Mouse (Mus musculus) heart, embryonic 16.5 days (tissue): ENCODE results near the gene Il6ra. TPM values are rescaled to one million over a fixed set of nuclear protein-coding genes. Genes with fewer than 3 reads are reported as not detected.

Source experiments
- ATAC-seq: fragments of 200-750 bp; cut with Nextera tagmentation; replicated peaks from 2 replicates; pipeline ENCODE4 v1.8.0; 2017; ENCODE audit warnings: moderate number of reproducible peaks; ENCODE audit not compliant: insufficient read depth, low FRiP score; ENCODE audit errors: extremely low read depth
- H3K27ac ChIP-seq: fragments of 300-500 bp; sonication (generic); 2 replicates; pipeline ENCODE4 v1.5.1; 2014; ENCODE audit warnings: mild to moderate bottlenecking, low read length, control low read depth, moderate library complexity
- H3K27me3 ChIP-seq: fragments of 300-500 bp; sonication (generic); 2 replicates; pipeline ENCODE4 v1.6.1; 2014; ENCODE audit warnings: low read length, mixed read lengths; ENCODE audit not compliant: control insufficient read depth, insufficient read depth
- H3K36me3 ChIP-seq: fragments of 300-500 bp; sonication (generic); 2 replicates; pipeline ENCODE4 v1.6.1; 2014; ENCODE audit not compliant: control insufficient read depth, insufficient read depth
- H3K4me1 ChIP-seq: fragments of 300-500 bp; sonication (generic); 2 replicates; pipeline ENCODE4 v1.6.1; 2014; ENCODE audit warnings: low read length, mixed read lengths; ENCODE audit not compliant: control insufficient read depth, insufficient read depth
- H3K4me2 ChIP-seq: fragments of 300-500 bp; sonication (generic); 2 replicates; pipeline ENCODE4 v1.6.1; 2014; ENCODE audit warnings: low read depth, mild to moderate bottlenecking, control low read depth, low read length
- H3K4me3 ChIP-seq: fragments of 300-500 bp; sonication (generic); 2 replicates; pipeline ENCODE4 v1.5.1; 2014; ENCODE audit warnings: mild to moderate bottlenecking, control low read depth, low read length
- H3K9ac ChIP-seq: fragments of 300-500 bp; sonication (generic); 2 replicates; pipeline ENCODE4 v1.6.1; 2014; ENCODE audit warnings: low read length, control low read depth
- H3K9me3 ChIP-seq: fragments of 300-500 bp; sonication (generic); replicated peaks from 2 replicates; pipeline ENCODE4 v1.6.1; 2016; ENCODE audit warnings: low read length; ENCODE audit not compliant: control insufficient read depth
- WGBS: fragments of 180-500 bp; shearing (Covaris S2); extraction: QIAGEN DNeasy Blood & Tissue Kit; methylation state at CpG from one replicate; pipeline ENCODE4 v1.1.7; 2014; 5-methylcytosine and 5-hydroxymethylcytosine counted together
- polyA plus RNA-seq: library from polyadenylated mRNA; unstranded; fragments of >200 nt; fragmentation: Nextera tagmentation; extraction: Ambion mirVana; gene quantifications from 2 replicates; pipeline ENCODE4 v1.2.1, GENCODE M21; 2015

Il6ra gene
- polyA plus RNA-seq, 1 experiment from 2014 or later = 1.1 TPM

DNA sequence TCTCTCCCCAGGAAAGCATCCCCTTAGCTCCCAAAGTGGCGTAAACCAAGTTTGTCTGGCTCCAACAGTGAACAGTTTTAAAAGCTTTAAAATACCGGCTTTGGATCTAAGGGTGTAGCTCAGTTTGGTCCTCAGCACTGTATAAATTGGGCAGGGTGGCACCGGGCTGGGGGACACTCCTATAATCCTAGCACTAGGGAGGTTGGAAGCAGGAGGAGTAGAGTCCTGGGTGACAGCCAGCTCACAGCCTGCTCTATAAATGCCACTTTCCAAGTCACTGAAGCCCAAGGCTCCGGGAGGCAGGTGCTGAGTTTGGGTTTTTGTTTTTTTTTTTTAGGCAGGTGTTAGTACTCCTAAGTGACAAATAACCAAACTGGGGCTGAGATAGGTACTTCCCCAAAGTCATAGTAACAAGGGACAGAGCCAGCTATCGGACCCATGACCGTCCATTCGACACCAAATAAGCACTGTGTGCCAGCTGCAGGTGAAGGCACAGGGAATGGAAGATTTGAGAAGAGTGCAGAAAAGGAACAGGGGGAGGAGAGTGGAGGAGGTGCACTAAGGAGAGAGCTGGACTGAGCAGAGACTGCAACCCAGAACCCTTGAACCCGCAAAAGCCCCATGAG is 30.3 kb downstream of the Il6ra start:
- WGBS = 71% methylated on average over 8 of the region's 8 CpGs
- no peaks in the 10 kb centered on the region for H3K9me3 ChIP-seq
- no peak for ATAC-seq
- H3K9ac ChIP-seq = no peak overlapping the region
- H3K4me2 ChIP-seq = no peak overlapping the region
- H3K4me3 ChIP-seq = no peak overlapping the region
- no peaks in the 10 kb centered on the region for H3K27me3 ChIP-seq
- H3K36me3 ChIP-seq = no peaks in the 10 kb centered on the region
- H3K27ac ChIP-seq = no peak overlapping the region
- no peaks in the 10 kb centered on the region; the same call in 1 of the 2 replicates for H3K4me1 ChIP-seq

DNA sequence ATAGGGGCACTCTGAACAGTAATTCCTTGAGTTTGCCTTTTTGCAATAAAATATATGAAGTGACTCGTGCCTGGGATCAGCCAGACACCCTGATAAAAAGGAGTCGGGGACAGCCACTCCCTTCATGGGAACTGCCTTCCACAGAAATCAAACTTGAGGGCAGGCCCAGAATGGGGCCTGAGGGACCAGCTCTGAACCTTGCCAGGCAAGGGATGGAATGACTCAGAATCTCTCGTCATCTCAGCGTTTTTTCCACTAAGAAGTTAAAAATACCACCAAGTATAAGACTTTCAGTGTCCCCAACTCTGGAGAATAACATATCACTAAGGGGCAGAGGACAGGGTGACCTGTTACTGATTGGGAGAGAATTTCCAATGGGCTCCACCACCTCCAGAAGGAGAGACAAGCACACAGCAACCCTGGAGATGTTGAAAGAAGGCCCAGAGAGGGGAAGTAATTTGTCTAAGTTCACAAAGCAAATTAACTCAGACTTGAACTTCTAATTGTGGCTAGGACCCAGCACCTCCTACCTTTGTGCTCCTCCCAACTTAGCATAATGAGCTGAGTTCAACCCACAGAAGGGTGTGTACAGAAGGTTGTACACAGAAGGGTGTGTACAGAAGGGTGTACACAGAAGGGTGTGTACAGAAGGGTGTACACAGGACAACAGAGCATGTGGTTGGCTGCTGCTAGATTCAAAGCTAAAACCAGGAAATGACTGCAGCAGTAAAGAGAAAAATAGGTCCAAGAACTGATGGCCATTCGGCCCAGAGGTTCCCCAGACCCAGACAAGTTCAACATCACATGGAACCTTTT is 32.8 kb downstream of the Il6ra start:
- no peak overlapping the region for H3K27ac ChIP-seq
- H3K36me3 ChIP-seq = no peaks in the 10 kb centered on the region
- H3K9ac ChIP-seq = no peak overlapping the region
- no peaks in the 10 kb centered on the region for H3K9me3 ChIP-seq
- no peaks in the 10 kb centered on the region for H3K4me1 ChIP-seq
- 56% methylated on average over 5 of the region's 5 CpGs for WGBS
- H3K4me2 ChIP-seq = no peak overlapping the region
- no peak overlapping the region for H3K4me3 ChIP-seq
- no peak for ATAC-seq
- H3K27me3 ChIP-seq = no peaks in the 10 kb centered on the region

DNA sequence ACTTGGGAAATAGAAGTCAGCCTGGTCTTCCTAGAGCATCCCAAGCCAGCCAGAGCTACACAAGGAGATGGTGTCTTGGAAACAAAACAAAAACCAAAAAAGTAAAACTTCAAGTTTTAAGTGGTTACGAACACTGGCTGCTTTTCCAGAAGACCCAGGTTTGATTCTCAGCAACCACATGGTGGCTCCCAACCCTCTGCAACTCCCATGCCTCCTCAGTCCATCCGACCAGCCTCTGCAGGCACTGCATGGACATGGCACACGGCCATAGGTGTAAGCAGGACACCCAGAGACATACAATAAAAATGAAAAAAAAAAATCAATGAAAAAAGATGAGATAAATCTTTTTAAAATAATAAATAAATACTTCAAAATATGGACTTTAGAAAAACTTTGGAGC is 33.7 kb downstream of the Il6ra start:
- Histone ChIP-seq H3K9ac (no peak overlapping the region), H3K9me3 (no peaks in the 10 kb centered on the region), H3K36me3 (no peaks in the 10 kb centered on the region), H3K27me3 (no peaks in the 10 kb centered on the region), H3K27ac (no peak overlapping the region), H3K4me1 (no peaks in the 10 kb centered on the region), H3K4me2 (no peak overlapping the region), H3K4me3 (no peak overlapping the region)
- no peak for ATAC-seq
- WGBS = 59% methylated on average over 3 of the region's 3 CpGs

DNA sequence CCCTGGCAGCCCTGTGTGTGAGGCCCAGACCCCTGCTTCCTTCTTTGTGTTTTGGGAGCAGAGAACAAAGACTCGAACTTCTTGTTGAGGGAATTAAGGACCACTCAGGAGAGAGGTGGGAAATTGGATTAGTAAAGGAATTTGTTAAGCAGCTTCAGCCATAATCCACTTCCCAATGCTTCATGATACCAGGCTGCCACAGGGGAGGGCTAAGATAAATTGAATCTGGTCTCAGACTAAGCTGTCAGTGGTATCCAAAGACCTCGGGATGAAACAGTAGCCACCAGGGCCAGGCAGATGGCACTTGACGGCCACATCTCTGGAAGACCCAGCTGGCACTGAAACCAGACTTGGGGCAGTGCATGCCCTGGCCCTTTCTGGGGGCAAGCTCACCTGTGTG is 34.5 kb downstream of the Il6ra start:
- Histone ChIP-seq H3K4me1 (no peaks in the 10 kb centered on the region), H3K4me3 (no peak overlapping the region), H3K27ac (no peak overlapping the region), H3K9me3 (no peaks in the 10 kb centered on the region), H3K9ac (no peak overlapping the region), H3K27me3 (no peaks in the 10 kb centered on the region), H3K36me3 (no peaks in the 10 kb centered on the region), H3K4me2 (no peak overlapping the region)
- 33% methylated on average over 3 of the region's 3 CpGs for WGBS
- no peak for ATAC-seq

DNA sequence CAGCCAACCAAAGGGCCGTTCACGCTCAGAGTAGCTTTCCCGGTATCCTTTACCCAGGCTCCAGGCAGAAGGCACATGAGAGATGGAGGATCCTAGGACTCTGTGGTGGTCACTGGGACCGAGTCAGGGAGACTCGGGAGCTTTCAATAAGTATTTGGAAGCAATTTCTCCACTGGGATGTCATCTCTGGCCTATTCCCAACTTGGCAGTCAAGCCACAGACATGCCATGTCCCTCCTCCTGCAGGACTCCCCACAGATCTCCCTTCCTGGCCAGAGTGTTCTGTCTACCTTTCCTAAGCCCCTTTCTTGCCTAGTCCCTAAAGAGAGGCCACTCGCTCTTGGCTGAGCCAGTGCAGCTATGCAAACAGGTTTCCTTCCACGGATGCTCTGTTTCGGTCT is 35.9 kb downstream of the Il6ra start:
- Histone ChIP-seq H3K36me3 (no peaks in the 10 kb centered on the region), H3K9me3 (no peaks in the 10 kb centered on the region), H3K27ac (no peak overlapping the region), H3K27me3 (no peaks in the 10 kb centered on the region), H3K9ac (no peak overlapping the region), H3K4me3 (no peak overlapping the region), H3K4me2 (no peak overlapping the region), H3K4me1 (peaks cover 7% of the 10 kb centered on the region; the same call in 1 of the 2 replicates)
- no peak for ATAC-seq
- 76% methylated on average over 8 of the region's 8 CpGs for WGBS

DNA sequence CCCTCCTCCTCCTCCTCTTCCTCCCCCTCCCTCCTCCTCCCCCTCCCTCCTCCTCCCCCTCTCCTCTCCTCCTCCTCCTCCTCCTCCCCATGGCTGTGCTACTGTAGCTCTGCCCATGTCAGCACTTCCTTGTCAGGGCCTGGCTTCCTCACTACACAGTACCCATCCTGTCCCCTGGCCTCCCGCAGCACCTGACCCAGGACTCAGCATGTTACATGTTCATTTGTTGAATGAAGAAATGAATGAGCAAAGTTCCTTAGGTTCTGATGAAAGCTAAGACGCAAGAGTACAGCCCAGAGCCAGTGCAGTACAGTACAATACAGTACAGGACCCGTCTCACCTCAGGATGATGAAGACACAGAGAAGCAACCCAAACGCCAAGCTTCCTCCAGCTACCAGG is 36.5 kb downstream of the Il6ra start:
- Histone ChIP-seq H3K9ac (no peak overlapping the region), H3K4me3 (no peak overlapping the region), H3K4me2 (no peak overlapping the region), H3K27ac (no peak overlapping the region), H3K9me3 (no peaks in the 10 kb centered on the region), H3K27me3 (no peaks in the 10 kb centered on the region), H3K4me1 (peaks cover 7% of the 10 kb centered on the region; the same call in 1 of the 2 replicates), H3K36me3 (no peaks in the 10 kb centered on the region)
- 58% methylated on average over 4 of the region's 4 CpGs for WGBS
- ATAC-seq = no peak

DNA sequence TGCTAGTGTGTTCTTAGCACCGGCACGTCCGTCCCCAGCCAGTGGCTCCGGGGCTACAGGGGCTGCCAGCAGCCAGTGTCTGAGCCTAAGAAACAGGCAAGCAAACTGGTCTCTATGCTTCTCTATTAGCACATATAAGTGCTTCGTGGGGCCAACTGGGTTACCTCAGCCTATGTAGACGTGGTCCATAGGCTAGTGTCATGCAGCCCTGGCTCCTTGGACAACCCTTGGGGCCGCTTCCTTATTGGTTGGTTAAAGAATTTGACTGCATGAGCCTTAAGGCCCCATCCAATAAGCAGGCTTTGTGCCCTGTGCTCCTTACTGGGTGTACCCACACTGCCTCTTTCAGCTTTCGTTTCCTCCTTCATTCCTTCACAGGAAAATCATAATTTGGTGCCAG is 37.2 kb downstream of the Il6ra start:
- Histone ChIP-seq H3K4me1 (peaks cover 7% of the 10 kb centered on the region; the same call in 1 of the 2 replicates), H3K27ac (no peak overlapping the region), H3K9me3 (no peaks in the 10 kb centered on the region), H3K4me2 (no peak overlapping the region), H3K27me3 (no peaks in the 10 kb centered on the region), H3K4me3 (no peak overlapping the region), H3K9ac (no peak overlapping the region), H3K36me3 (no peaks in the 10 kb centered on the region)
- WGBS = 89% methylated on average over 8 of the region's 8 CpGs
- ATAC-seq = no peak

DNA sequence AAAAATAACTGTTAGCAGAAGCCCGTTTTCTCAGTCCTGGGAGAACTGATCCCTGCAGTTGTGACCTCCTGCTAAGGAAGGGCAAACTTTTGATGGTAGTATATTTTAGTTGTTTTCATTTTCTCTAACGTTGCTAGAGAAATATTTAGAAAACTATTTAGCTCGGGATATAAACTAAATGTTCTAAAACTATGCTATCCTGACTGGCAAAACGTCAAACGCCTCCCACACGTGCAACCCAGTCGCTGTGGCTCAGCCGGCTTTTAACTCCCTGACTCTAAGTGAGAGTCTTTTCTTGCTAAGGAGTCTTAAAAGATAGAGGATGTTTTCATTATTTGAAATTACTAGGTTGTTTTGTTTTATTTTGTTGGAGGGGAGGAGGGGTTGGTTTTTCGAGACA is 38.0 kb downstream of the Il6ra start:
- no peak overlapping the region for H3K4me2 ChIP-seq
- H3K27ac ChIP-seq = no peak overlapping the region
- H3K36me3 ChIP-seq = no peaks in the 10 kb centered on the region
- no peaks in the 10 kb centered on the region for H3K9me3 ChIP-seq
- H3K4me1 ChIP-seq = peaks cover 7% of the 10 kb centered on the region; the same call in 1 of the 2 replicates
- no peak for ATAC-seq
- H3K27me3 ChIP-seq = no peaks in the 10 kb centered on the region
- no peak overlapping the region for H3K9ac ChIP-seq
- WGBS = 64% methylated on average over 9 of the region's 9 CpGs
- H3K4me3 ChIP-seq = no peak overlapping the region

DNA sequence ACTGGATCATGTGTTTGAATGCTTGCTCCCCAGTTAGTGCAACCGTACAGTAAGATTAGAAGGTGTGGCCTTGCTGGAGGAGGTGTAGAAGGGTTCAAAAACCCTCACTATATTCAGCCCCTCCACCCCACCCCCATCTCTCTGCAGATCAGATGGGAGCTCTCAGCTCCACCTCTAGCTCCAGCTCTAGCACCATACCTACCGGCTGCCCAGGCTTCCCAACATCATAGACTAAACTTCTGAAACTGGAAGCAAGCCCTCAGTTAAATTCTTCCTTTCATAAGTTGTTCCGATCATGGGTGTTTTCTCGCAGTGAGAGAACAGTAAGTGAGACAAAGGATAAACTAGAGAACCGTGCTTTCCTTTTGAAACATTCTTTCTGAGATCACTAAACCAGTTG is 38.9 kb downstream of the Il6ra start:
- WGBS = 83% methylated on average over 5 of the region's 5 CpGs
- no peaks in the 10 kb centered on the region for H3K9me3 ChIP-seq
- no peak overlapping the region for H3K4me2 ChIP-seq
- H3K27ac ChIP-seq = no peak overlapping the region
- H3K27me3 ChIP-seq = no peaks in the 10 kb centered on the region
- H3K4me3 ChIP-seq = no peak overlapping the region
- H3K9ac ChIP-seq = no peak overlapping the region
- no peak for ATAC-seq
- no peaks in the 10 kb centered on the region for H3K36me3 ChIP-seq
- peaks cover 7% of the 10 kb centered on the region; the same call in 1 of the 2 replicates for H3K4me1 ChIP-seq
